Mouse (Mus musculus): ENCODE results near the gene 1300017J02Rik.

1300017J02Rik gene

DNA sequence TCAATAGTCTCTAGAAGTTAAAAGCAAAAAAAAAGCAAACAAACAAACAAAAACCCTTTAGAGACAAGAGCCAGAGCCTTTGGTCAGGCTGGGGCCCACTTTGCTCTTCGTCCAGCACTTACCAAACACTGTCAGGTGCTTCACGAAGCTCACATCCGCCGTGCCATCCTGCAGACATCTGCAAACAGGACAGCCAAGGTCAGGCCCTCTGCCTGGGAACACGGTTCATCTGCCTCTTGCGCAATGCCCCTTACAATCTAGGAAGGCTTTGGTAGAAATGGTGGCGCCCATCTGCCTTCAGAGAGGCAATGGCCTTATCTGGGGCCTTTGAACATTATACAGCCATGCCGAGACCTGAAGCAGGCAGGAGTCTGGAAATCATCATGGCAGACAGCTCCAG is 30.1 kb downstream of the 1300017J02Rik start:
- DNase-seq (ENCODE audit: low spot score in 2 of 2), result no peak

DNA sequence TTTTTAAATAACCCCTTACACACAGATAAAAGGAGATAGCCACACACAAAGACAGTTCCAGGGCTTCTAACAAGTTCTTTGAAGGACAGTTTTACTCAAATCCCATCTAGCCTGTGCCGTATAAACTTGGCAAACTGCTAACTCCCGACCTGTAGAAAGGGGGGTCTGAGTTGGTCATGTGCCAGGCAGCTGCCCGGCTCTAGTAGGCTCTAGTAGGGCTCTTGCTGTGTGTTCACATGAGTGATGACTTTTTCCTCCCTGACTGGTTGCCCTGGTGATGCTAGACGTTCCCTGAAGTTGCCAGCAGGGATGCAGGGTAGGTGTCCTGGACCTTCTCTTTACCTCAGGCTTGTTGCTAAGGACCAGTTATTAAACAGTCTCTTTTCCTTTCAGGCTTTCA is 33.8 kb downstream of the 1300017J02Rik start:
- no peak for DNase-seq (ENCODE audit: low spot score in 2 of 2)

DNA sequence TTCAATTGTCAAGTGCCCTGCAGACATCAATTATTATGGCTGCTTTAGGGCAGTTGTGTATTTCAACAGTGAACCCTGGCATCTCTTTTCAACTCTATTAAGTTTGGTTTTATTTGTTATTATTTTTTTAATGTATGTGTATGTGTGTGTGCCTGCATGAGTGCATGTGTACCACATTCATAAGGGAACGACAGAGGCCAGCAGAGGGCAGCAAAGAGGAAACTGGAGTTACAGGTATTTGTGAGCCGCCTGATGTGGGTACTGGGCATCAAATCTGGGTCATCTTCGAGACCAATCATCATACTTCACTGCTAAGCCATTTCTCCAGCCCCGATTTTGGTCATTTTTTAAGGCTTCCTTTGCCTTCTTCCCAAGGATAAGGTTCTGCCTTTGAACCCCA is 39.1 kb downstream of the 1300017J02Rik start:
- DNase-seq (ENCODE audit: low spot score in 2 of 2), result no peak

DNA sequence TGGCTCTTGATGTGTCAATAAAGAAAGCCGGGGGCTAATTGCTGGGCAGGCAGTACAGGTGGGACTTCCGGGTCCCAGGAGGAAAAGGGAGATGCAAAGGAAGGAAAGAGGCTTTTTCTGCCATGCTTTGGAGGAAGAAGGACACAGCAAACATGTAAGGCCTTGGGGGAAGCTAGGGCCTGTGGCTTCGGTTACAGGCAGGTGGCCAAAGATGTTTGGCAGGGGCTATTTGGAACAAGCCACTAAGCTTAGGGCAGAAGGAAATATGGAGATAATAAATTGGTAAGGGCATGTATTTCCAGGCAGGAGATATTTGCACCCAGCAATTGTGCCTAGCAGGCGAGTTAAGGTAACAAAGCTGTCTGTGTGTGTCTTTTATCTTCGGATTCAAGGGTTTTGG is 52.0 kb downstream of the 1300017J02Rik start:
- DNase-seq (ENCODE audit: low spot score in 2 of 2), result no peak

DNA sequence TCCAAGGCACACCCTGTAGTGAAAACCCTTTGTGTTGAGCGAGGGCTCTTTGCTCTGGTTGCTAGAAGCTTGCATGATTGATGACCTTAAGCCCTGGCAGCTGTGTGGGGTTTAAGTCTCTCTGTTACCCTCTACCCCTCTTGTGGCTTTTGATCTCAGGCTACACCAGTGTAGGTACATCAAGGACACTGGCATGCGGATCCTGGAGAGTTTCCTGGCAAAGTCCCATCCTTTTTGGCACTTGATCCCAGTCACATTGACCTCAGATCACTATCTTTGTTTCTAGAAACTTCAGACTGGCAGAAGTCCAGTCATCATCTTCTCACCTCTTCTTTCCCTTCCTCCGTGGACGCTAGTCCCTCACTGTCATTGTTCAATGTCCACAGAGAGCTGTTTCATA is 56.3 kb downstream of the 1300017J02Rik start:
- no peak for DNase-seq (ENCODE audit: low spot score in 2 of 2)

DNA sequence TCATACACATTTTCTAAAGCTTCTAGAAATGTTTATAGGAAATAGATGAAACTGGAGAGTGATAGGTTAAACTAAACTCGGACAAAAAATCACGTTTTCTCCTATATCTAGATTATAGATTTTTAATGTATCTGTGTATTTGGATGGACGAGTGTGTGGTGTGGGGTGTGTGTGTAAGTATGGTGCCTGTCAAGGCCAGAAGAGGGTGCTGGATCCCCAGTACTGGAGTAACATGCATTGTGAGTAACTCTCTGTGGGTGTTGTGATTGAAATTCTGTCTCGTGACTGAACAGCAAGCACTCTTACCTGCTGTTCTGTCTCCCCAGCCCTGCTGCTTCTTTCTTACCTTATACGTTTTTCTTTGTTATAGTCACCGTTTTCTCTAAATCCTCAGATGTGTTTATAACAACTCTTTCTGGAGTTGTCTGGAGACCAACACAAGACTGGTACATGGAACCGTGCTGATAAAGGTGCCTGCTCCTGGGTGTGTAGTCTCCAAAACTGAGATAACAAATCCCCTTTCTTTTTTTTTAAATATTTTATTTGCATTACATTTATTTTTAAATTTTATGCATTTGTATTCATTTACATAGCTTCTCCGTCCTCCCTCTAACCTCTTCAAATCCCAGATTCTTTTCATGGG is 58.2 kb downstream of the 1300017J02Rik start:
- no peak for DNase-seq (ENCODE audit: low spot score in 2 of 2)

DNA sequence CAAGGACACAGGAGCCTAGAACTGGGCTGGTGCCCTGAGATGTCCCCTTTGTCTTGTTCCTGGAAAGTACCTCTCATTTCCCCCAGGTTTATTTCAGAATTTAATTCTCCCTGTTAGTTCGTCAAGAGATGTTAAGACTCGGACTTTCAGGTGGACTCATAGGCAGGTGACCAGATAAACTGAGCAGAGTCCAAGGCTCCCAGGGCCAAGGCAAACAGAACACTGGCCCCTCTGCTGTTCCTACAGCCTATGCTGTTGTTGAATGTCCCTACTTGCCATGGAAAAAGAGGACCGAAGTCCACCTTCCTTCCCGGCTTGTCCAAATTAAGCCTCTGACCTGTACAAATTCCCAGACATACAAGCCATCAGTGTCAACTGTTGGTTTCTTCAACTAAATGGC is 61.2 kb downstream of the 1300017J02Rik start:
- DNase-seq (ENCODE audit: low spot score in 2 of 2), result no peak

DNA sequence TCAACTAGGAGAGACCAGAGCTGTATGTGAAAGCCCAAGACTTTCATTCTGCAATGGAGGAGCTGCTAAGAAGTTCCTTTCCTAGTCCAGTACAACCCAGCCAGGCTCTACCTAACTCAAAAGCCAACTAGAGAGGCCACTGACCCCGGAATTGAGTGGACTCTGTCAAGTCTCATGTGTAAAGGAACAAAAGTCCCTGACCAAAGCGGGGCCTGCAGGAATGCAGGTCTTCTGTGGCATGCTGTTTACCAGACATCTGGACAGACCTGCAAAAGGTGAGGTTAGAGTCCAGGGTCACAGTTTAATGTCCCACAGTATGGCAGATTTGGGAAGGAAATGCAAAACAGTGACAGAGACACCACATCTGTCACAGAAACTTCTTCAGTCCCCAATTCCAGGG is 63.7 kb downstream of the 1300017J02Rik start:
- no peak for DNase-seq (ENCODE audit: low spot score in 2 of 2)

DNA sequence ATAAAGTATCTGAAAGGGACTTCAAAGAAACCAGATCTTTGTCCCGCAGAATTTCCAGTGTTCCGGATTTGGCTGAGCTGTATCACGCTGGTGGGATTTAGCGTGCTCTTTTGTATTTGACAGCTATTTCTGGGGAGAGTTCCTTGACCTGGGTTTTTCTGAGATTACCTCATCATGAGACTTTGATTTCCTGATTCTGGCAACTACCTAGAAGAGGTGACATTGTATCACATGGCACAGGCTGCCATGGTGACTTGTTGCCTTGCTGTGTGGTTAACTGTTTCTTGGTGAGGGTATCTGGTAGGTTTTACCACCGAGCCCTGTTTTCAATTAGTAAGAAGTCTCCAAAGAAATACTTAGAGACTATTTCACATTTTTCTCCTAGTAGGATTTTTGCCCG is 65.4 kb downstream of the 1300017J02Rik start:
- DNase-seq (ENCODE audit: low spot score in 2 of 2), result no peak

DNA sequence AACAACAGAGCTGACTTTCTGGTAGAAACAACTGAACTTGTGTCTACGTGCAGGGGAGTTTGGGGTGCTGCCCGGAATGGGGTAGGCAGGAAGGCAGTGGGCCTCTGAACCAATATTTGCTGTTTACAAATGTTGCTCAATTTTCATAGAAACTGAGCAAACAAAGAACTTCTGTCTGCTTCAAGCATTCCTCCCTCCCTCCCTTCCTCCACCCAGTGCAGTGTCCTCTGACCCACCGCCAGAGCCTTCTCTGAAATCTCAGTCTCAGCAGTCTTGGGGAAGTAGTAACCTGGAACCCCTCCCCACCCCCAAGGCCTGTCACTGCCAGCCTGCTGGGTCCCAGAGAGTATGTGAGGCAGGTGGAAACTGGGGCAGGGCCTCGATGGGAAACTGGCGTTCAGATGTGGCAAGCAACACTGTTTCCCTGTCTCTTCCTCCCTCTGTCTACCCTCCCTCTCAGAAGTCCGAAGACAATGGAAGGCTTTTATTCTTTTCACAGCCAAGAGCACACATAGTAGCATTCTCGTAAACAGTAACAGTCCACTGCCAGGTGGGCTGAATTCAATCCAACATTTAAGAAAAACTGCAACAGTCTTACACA is 70.2 kb downstream of the 1300017J02Rik start:
- DNase-seq (ENCODE audit: low spot score in 2 of 2), result no peak

DNA sequence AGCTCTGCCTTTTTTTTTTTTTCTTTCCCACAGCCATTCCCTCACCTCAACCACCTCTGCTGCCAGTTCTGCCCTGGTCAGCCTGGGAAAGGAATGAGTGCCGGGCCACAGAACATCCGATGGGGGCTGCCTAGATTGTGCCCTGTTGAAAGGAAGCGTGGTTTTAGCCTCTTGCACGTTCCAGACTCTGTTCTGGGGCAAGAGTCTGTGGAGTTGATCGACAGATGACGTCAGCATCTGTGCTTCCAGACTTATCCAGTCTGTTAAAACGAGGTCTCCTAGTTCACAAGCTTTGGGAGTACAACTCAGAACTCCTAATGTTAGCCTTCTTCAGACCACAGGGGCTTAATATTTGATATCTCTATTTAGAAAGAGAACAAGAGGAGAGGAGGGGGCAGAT is 70.8 kb downstream of the 1300017J02Rik start:
- no peak for DNase-seq (ENCODE audit: low spot score in 2 of 2)

DNA sequence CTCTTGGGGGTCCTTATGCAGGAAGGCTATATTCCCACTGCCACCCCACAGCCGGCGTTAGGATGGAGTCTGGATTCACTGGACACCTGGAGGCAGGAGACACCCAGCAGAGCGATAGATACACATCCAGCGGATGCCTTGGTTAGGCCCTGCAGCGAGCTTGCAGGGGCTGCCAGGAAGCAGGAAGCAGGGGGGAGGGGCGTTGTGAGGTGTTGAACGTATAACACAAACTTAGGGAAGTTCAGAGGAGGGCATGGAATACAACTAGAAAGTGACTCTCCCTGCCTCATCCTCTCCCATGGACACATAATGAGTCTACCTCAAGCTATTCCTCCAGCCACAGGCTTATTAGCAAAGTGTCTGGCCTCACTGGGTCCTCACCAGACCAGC is 71.9 kb downstream of the 1300017J02Rik start:
- no peak for DNase-seq (ENCODE audit: low spot score in 2 of 2)

DNA sequence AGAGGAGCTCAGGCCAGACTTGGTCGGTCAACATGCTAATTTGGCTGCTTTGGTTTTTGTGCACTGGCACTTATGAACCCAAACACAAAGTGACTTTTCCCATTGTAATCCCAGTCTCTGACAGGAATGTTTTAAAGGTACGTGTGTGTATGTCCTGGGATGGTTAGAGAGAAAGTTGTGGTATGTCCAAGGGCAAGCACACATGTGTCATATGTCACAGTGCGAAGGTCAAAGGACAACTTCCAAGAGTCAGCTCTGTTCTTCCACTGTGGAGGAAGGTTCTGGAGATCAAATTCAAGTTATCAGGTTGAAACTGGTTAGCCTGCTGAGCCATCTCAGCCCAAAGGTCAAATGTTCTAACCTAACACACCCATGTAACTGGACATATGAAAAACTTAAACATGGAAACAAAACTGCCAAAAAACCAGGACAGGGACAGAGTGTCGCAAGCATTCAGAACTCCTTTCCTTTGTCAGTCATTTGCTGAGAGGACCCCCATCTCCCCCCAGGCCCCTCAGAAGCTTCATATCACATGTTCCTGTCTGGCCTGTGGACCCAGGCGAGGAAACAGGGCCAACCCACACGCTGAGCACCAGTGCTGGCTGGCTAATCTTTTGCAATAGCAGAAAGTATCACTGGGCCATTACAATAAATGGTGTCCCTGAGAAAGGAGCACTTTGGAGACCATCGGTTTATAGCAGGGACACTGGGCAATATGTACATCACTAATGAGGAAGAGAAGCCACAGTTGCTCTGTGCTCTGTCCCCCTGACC is 72.5 kb downstream of the 1300017J02Rik start:
- DNase-seq (ENCODE audit: low spot score in 2 of 2), result no peak

DNA sequence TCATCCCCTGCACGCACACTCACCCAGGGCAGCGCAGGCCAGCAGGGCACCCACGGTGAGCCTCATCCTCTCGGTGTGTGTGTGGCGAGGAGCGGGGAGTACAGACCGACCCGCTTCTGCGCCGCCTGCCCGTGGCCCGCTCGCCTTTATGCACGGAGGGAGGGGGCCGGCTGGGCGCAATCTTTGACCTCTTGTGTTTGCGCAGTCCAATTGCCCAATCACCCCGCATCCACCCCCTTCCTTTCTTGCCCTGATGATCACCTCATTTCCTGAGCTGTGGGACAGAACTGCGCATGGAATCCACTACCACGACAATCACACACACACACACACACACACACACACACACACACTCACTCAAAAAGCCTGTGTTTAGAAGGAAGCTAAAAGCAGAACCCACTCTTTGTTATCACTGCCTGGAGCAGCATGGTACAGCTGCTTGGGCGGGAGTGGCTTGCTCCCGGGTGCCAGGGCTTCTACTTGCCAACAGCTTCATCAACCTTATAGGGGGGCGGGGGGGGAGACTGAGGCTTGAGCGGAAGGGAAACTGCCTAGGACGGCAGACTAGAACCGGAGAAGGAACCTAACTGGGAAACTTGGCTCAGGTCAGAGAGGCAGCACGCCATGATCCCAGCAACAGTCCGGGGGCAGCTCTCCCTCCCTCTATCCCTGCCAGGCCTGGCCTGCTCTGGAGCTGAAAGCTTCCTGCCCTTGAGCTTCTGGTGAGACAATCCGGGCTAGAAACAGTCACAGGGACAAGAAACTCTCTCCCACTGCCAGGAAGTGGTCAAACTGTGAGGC is 74.5 kb downstream of the 1300017J02Rik start, which contains the start of the genes Gm20425 and Trf:
Gene Gm20425, minus strand, starts transcription at position 157 of the 801 bp plus-strand sequence.
Gene Trf, minus strand, starts transcription at position 294 of the 801 bp plus-strand sequence.
- DNase-seq (ENCODE audit: low spot score in 2 of 2), result peak in 1 of 2 experiments; percentile 22

DNA sequence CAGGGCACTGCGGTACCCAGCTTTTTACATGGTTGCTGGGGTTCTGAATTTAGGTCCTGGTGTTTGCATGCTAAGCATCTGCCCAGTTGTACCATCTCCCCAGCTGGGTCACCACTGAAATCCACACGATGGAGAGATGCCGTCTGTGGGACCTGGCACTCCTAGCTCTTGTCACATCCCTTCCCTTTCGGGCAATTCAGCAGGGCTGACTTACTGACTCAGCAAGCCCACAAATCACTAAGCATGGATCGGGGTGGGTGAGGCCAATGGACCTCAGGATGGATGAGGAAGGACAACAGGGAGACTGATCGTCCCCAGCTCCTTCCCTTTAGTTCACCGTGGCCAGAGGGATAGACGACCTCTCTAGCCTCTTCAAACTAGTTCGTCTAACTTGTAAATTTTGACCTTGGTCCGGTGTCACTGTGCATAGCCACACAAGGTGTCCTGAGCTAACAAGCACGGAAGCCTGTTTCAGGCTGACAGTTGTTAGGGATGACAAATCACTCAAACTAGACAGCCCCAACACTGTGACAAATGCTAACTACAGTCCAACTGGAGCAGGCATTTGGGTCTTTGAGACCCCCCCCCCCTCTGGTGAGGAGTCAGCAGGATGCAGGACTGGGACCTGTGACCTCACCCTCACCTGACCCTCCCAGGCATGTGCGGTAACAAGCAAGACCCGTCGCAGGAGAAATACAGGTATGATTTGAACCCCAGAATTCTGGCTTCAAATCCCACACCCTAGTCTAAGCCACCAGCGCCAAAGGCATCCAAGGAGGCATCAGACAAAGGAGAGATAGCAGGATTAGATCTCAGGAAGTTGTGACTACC is 75.6 kb downstream of the 1300017J02Rik start:
- no peak for DNase-seq (ENCODE audit: low spot score in 2 of 2)

DNA sequence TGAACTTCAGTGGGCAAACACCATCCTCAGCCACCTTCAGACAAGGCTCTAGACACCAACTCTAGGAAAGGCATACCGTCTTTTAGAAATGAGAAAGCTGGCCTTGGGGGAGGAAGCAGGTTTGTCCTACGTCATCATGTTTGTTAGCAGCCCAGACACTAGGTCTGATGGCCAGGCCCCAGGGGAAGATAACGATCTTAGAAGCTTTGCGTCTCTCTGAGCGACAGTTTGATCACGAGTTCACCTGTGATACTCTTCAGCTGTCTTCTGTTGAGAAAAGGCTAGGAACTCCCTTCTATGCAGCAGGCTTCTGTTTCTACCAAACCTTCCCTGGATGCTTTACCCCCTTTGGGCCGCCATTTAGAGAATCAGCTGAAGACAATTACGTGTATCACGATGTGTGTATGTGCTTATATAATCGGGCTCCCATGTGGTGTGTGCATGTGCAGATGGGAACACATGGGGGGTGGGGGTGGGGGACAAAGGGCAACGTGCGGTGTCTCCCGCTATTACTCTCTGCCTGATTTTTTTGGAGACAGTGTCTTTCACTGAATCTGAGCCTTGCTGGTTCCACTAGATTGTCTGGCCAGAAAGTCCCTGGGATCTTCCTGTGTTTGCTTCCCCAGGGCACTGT is 76.4 kb downstream of the 1300017J02Rik start:
- no peak for DNase-seq (ENCODE audit: low spot score in 2 of 2)

DNA sequence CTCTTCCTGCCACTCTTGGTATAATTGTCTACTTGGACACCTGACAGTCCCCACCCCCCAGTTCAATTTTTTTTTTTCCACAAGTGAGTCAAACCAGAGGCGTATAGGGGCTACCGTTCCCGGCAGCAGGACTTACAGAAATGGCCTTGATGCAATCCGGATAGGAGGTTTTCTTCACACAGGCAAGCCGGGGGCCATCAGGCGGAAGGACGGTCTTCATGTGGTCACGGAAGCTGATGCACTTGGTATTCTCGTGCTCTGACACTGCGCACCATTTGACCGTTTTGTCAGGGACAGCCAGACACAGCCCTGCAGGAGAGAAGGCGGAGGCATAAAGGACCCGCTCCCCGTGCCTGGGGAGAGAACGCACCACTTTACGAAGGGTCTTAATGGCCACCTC is 77.1 kb downstream of the 1300017J02Rik start:
- no peak for DNase-seq (ENCODE audit: low spot score in 2 of 2)

DNA sequence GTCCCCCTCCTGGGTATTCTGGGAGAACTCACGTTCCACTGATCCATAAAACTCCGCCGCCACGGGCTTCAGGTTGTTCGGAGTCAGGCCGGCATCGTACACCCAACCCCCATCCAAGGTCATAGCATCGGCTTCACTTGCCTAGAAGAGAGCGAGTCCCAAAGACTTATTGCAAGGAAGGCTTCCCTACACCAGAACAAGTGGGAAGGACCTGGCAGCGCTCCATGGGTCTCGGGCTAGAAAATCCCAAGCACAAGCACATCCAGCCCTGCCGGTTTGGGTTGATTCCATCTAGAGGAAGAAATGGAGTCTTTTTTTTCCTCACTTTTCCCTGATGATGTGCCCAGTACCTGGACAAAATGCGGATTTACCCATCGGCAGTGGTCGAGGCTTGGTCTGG is 78.1 kb downstream of the 1300017J02Rik start:
- DNase-seq (ENCODE audit: low spot score in 2 of 2), result no peak

DNA sequence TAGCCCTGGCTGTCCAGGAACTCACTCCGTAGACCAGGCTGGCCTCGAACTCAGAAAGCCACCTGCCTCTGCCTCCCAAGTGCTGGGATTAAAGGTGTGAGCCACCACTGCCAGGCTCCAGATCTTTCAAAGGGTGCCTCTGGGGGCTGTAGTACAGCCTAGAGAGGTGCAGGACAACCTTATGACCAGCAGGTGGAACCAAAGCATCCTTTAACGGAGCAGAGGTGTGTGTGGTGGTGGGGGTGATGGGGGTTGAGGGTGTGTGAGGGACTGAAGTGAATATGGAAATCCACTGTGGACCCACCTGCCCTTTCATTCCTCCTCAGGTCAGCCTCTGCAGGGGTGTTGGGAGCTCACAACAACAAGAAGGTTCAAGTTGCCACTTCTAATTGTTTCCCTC is 79.4 kb downstream of the 1300017J02Rik start:
- no peak for DNase-seq (ENCODE audit: low spot score in 2 of 2)

DNA sequence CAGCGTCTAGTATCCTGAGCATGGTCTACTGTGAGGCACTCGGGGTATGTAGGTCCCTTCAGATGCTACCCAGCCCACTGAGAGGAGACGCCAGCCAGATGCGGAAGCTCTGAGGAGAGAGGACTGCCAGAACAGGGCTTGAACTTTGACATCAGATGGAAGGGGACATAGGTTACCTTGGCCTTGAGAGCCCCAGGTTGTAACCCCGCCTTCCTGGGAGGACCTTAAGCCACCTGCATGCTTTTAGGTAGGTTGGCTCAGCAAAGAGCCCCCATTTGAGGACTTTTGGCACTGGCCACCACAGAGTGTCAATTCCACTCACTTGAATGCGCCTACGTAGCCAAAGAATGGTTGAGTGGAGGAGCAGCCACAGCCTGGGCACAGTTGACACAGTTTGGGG is 80.2 kb downstream of the 1300017J02Rik start:
- no peak for DNase-seq (ENCODE audit: low spot score in 2 of 2)

DNA sequence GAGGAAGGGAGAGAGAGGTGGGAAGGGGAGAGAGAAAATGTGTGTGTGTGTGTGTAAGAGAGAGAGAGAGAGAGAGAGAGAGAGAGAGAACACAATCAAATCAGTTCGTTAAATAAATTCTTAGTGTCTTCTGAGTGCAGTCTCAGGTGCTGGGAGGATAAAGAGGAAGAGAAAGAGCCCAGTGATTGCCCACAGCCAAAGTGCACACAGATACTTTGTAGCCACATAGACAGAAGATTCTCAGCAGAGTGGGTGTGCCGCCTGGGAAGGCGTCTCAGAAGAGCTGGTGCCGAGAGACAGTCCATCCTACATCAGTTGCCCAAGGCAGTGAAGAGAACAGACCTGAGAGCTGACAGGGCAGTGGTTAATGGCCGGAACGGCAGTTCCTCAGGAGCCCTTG is 90.6 kb downstream of the 1300017J02Rik start:
- no peak for DNase-seq (ENCODE audit: low spot score in 2 of 2)

All from frontal cortex, postnatal 25 days (tissue).